Mouse (Mus musculus): Measurements from ENCODE around the gene Gm32717.
"Not testable (repeated sequence)": the region's sequence is repeated elsewhere in the genome, so short reads cannot be mapped to it uniquely, and the experiment has no call there.

Gm32717 gene

GRCm38 (mm10) chr10:118240680-118241079 is at the start of gene Gm32717:
TSS of gene Gm32717 (minus strand) at chr10:118240780.
- not testable (repeated sequence) for DNase-seq (ENCODE audit: low read depth, low spot score)

- not testable (repeated sequence) for DNase-seq (ENCODE audit: low read depth, low spot score)
Observed at GRCm38 (mm10) chr10:118283016-118283415, 42.4 kb upstream of the Gm32717 start.

- not testable (repeated sequence) for DNase-seq (ENCODE audit: low read depth, low spot score)
Observed at GRCm38 (mm10) chr10:118282565-118282964, 42.0 kb upstream of the Gm32717 start.

GRCm38 (mm10) chr10:118278069-118278468 is 37.5 kb upstream of the Gm32717 start:
- DNase-seq (ENCODE audit: low read depth, low spot score): not testable (repeated sequence)

- DNase-seq (ENCODE audit: low read depth, low spot score): not testable (repeated sequence)
Observed at GRCm38 (mm10) chr10:118271416-118271815, 30.8 kb upstream of the Gm32717 start.

GRCm38 (mm10) chr10:118268812-118269211 is 28.2 kb upstream of the Gm32717 start:
- DNase-seq (ENCODE audit: low read depth, low spot score): not testable (repeated sequence)

- DNase-seq (ENCODE audit: low read depth, low spot score): not testable (repeated sequence)
Observed at GRCm38 (mm10) chr10:118258388-118258787, 17.8 kb upstream of the Gm32717 start, which contains the start of gene Gm32802. TSS of gene Gm32802 (plus strand) at chr10:118258688.

- DNase-seq (ENCODE audit: low read depth, low spot score): peak; percentile 3
Observed at GRCm38 (mm10) chr10:118250852-118251295, 10.3 kb upstream of the Gm32717 start.

GRCm38 (mm10) chr10:118249006-118249595 is 8.5 kb upstream of the Gm32717 start:
- not testable (repeated sequence) for DNase-seq (ENCODE audit: low read depth, low spot score)

- not testable (repeated sequence) for DNase-seq (ENCODE audit: low read depth, low spot score)
Observed at GRCm38 (mm10) chr10:118232607-118233006, 8.0 kb downstream of the Gm32717 start.

GRCm38 (mm10) chr10:118227629-118228028 is 13.0 kb downstream of the Gm32717 start:
- not testable (repeated sequence) for DNase-seq (ENCODE audit: low read depth, low spot score)

GRCm38 (mm10) chr10:118215719-118216393 is 24.7 kb downstream of the Gm32717 start:
- not testable (repeated sequence) for DNase-seq (ENCODE audit: low read depth, low spot score)

GRCm38 (mm10) chr10:118204642-118205041 is 35.9 kb downstream of the Gm32717 start, which contains the start of gene Il22:
TSS of gene Il22 (plus strand) at chr10:118204942.
- no peak for DNase-seq (ENCODE audit: low read depth, low spot score)

- DNase-seq (ENCODE audit: low read depth, low spot score): not testable (repeated sequence)
Observed at GRCm38 (mm10) chr10:118195150-118195549, 45.4 kb downstream of the Gm32717 start.

All from WW6 (cell line).